Mouse (Mus musculus) forebrain, embryonic 12.5 days (tissue): ENCODE measurements around the gene Dhx30. TPM values are rescaled to one million over a fixed set of nuclear protein-coding genes. Genes with fewer than 3 reads are reported as not detected.
"Not testable (repeated sequence)": the region's sequence is repeated elsewhere in the genome, so short reads cannot be mapped to it uniquely, and the experiment has no call there.

ENCODE experiments used
- ATAC-seq: fragments of 200-750 bp; cut with Nextera tagmentation; 2 replicates; pipeline ENCODE4 v1.8.0; 2017; ENCODE audit warnings: moderate TSS enrichment; ENCODE audit not compliant: low FRiP score
- H3K27ac ChIP-seq: fragments of 300-500 bp; sonication (generic); 2 replicates; pipeline ENCODE4 v1.5.1; 2016; ENCODE audit warnings: mild to moderate bottlenecking
- H3K27me3 ChIP-seq: fragments of 300-500 bp; sonication (generic); 2 replicates; pipeline ENCODE4 v1.6.1; 2016; ENCODE audit warnings: mild to moderate bottlenecking
- H3K36me3 ChIP-seq: fragments of 300-500 bp; sonication (generic); replicated peaks from 2 replicates; pipeline ENCODE4 v1.6.1; 2016; ENCODE audit warnings: mild to moderate bottlenecking
- H3K4me1 ChIP-seq: fragments of 300-500 bp; sonication (generic); 2 replicates; pipeline ENCODE4 v1.6.1; 2016
- H3K4me2 ChIP-seq: fragments of 300-500 bp; sonication (generic); 2 replicates; pipeline ENCODE4 v1.6.1; 2016; ENCODE audit warnings: mild to moderate bottlenecking, moderate library complexity
- H3K4me3 ChIP-seq: fragments of 300-500 bp; sonication (generic); replicated peaks from 2 replicates; pipeline ENCODE4 v1.5.1; 2016; ENCODE audit warnings: mild to moderate bottlenecking
- H3K9ac ChIP-seq: fragments of 300-500 bp; sonication (generic); 2 replicates; pipeline ENCODE4 v1.6.1; 2016; ENCODE audit warnings: mild to moderate bottlenecking
- H3K9me3 ChIP-seq: fragments of 300-500 bp; sonication (generic); 2 replicates; pipeline ENCODE4 v1.6.1; 2016
- WGBS: fragments of 180-500 bp; shearing (Covaris S2); methylation state at CpG from one replicate; pipeline ENCODE4 v1.1.7; 2016; 5-methylcytosine and 5-hydroxymethylcytosine counted together
- polyA plus RNA-seq: library from polyadenylated mRNA; unstranded; fragments of >200 nt; fragmentation: Nextera tagmentation; extraction: Ambion mirVana; gene quantifications from 2 replicates; pipeline ENCODE4 v1.2.1, GENCODE M21; 2016

The Dhx30 gene
- 226 and 231 TPM in 2 replicates for polyA plus RNA-seq

DNA sequence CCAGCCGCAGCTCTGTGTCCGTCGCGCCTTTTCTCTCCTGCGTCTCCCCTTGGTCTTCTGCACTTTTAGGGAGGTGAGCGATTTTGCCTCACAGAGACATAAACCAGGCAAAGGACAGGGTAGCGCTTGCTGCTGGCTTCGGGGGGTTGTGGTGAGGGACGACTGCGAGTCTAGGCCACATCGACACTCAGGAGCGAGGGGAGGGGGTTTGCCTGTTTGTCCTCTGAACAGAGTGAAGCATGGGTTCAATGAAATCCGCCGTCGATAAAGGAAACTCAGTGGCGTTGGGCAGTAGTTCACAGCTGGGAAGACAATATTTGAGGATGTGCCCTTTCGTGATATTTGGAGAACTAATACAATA is at the start of gene Dhx30:
TSS of gene Dhx30 (minus strand) at position 52 of the 361 bp plus-strand sequence.
- peak within 1 kb of the TSS; percentile 91 for H3K9ac ChIP-seq
- H3K27ac ChIP-seq = peak within 1 kb of the TSS; percentile 98
- under 1% methylated on average over 16 of the region's 17 CpGs for WGBS
- no peaks in the 10 kb centered on the region for H3K27me3 ChIP-seq
- peak within 1 kb of the TSS; percentile 79 for H3K4me2 ChIP-seq
- H3K4me1 ChIP-seq = peaks cover 22% of the 10 kb centered on the region
- no peaks in the 10 kb centered on the region for H3K9me3 ChIP-seq
- H3K4me3 ChIP-seq = peak within 1 kb of the TSS; percentile 85
- ATAC-seq = peak; percentile 36
- peaks cover 13% of the 10 kb centered on the region for H3K36me3 ChIP-seq

DNA sequence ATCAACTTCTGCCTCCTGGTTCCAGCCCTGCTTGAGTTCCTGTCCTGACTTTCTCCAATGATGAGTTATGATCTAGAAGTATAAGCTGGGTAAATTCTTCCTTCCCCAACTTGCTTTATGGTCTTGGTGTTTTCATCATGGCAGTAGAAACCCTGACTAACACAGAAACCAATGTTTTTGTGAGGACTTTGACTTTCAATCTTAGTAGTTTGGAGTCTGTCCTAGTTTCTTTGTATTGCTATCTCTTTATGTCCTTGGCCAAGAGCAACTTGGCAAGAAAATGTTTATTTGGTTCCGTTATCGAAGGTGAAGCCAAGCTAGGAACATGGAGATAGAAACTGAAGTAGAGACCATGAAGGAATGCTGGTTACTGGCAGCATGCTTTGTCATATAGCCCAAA is 45.4 kb upstream of the Dhx30 start:
- no peaks in the 10 kb centered on the region for H3K27me3 ChIP-seq
- no peak overlapping the region for H3K27ac ChIP-seq
- 97% methylated on average over 2 of the region's 2 CpGs for WGBS
- no peak overlapping the region for H3K4me3 ChIP-seq
- no peak for ATAC-seq
- H3K9me3 ChIP-seq = no peaks in the 10 kb centered on the region
- H3K4me2 ChIP-seq = no peak overlapping the region
- peaks cover 74% of the 10 kb centered on the region for H3K36me3 ChIP-seq
- H3K9ac ChIP-seq = no peak overlapping the region
- no peaks in the 10 kb centered on the region for H3K4me1 ChIP-seq

DNA sequence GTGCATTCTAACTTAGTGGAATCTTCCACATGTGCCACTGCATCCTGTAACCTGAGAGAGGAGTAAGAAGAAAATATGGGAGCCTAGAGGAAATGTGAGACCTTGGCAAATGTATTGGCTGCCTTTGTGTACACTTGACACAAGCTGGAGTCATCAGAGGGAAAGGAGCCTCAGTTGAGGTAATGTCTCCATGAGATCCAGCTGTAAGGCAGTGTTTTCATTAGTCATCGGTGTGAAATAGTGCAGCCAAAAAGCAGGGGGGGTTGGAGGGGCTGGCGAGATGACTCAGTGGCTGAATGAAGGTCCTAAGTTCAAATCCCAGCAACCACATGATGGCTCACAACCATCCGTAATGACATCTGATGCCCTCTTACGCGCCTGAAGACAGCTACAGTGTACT is 44.8 kb upstream of the Dhx30 start:
- H3K4me3 ChIP-seq = no peak overlapping the region
- WGBS = 93% methylated on average over 5 of the region's 5 CpGs
- H3K4me2 ChIP-seq = no peak overlapping the region
- no peaks in the 10 kb centered on the region for H3K9me3 ChIP-seq
- H3K36me3 ChIP-seq = peaks cover 74% of the 10 kb centered on the region
- ATAC-seq = no peak
- H3K9ac ChIP-seq = no peak overlapping the region
- no peaks in the 10 kb centered on the region for H3K4me1 ChIP-seq
- H3K27ac ChIP-seq = no peak overlapping the region
- no peaks in the 10 kb centered on the region for H3K27me3 ChIP-seq

DNA sequence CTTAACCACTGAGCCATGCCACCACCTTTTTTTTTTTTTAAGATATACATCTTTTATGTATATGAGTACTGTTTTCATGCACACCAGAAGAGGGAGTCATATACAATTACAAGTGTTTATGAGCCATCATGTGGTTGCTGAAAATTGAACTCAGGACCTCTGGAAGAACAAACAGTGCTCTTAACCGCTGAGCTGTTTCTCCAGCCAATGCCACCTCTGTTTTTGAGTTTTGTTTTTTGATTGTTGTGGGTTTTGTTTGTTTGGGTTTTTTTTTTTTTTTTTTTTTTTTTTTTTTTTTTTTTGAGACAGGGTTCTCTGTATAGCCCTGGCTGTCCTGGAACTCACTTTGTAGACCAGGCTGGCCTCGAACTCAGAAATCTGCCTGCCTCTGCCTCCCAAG is 42.9 kb upstream of the Dhx30 start:
- not testable (repeated sequence) for H3K9me3 ChIP-seq, H3K4me2 ChIP-seq, H3K4me1 ChIP-seq, H3K9ac ChIP-seq, H3K27ac ChIP-seq, H3K4me3 ChIP-seq, ATAC-seq, H3K27me3 ChIP-seq
- WGBS = 91% methylated on average over 2 of the region's 2 CpGs
- H3K36me3 ChIP-seq = peaks cover 71% of the 10 kb centered on the region

DNA sequence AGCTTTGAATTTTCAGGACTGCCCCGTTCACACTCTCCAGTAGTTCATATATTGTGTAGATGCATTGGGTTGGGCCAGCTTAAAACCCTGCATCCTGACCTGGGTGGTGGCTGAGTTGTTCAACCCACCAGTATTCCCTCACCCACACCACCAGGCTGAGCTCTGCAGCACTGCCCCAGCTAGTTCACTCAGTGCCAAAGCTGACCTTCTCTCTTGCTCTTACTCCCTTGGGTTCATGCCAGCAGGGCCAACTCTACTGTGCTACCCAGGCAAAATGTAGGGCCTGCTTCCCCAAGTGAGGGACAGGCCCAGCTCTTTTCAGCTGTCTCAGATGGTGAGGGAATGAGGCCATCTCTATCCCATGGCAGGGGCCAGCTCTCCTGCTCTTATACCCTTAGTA is 41.4 kb upstream of the Dhx30 start:
- H3K9me3 ChIP-seq = no peaks in the 10 kb centered on the region
- H3K27me3 ChIP-seq = no peaks in the 10 kb centered on the region
- no peak for ATAC-seq
- no peak overlapping the region for H3K9ac ChIP-seq
- no peak overlapping the region for H3K4me2 ChIP-seq
- peaks cover 72% of the 10 kb centered on the region for H3K36me3 ChIP-seq
- H3K4me1 ChIP-seq = no peaks in the 10 kb centered on the region
- H3K4me3 ChIP-seq = no peak overlapping the region
- no peak overlapping the region for H3K27ac ChIP-seq
- WGBS = 81% methylated on average over 1 of the region's 1 CpGs

DNA sequence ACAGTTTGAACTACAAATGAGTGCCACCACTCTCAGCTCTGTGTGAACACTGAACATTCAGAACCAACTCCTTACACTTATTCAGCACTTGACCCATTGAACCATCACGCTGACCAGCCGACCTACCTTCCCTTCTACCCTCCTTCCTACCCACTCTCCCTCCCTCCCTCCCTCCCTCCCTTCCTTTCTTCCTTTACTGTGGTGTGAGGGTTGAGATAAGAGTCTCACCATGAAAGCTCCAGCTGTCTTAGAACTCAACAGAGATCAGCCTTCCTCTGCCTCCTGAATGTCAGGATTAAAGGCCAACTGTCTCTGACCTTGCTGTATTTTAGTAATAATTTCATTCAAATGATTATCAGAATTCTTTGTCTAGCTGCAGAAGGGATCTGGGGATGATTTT is 31.0 kb upstream of the Dhx30 start:
- H3K9me3 ChIP-seq = no peaks in the 10 kb centered on the region
- 85% methylated on average over 2 of the region's 2 CpGs for WGBS
- peaks cover 82% of the 10 kb centered on the region for H3K36me3 ChIP-seq
- H3K4me3 ChIP-seq = no peak overlapping the region
- no peak overlapping the region for H3K9ac ChIP-seq
- no peaks in the 10 kb centered on the region for H3K4me1 ChIP-seq
- ATAC-seq = no peak
- H3K27ac ChIP-seq = no peak overlapping the region
- no peak overlapping the region for H3K4me2 ChIP-seq
- no peaks in the 10 kb centered on the region for H3K27me3 ChIP-seq

DNA sequence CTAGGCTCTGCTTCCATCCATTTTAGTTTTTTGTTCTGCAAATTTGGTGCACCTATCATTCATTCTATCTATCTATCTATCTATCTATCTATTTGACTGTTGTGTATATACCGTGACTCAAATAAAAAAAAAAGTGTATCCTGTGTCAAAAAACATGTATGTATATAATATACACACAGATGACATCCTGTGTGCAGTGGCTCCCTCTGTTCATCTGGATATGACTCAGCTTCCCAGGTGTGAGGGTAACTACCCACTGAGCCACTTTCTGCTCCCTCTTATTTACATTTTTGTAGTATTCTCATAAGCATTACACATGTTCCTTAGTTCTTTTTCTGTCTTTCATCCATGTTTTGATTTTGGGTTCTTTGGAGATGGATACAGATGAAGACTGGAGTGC is 24.5 kb upstream of the Dhx30 start:
- 97% methylated on average over 1 of the region's 1 CpGs for WGBS
- peaks cover 83% of the 10 kb centered on the region for H3K36me3 ChIP-seq
- H3K4me1 ChIP-seq = no peaks in the 10 kb centered on the region
- H3K4me2 ChIP-seq = no peak overlapping the region
- H3K27me3 ChIP-seq = no peaks in the 10 kb centered on the region
- no peak overlapping the region for H3K27ac ChIP-seq
- no peak overlapping the region for H3K4me3 ChIP-seq
- ATAC-seq = no peak
- no peaks in the 10 kb centered on the region for H3K9me3 ChIP-seq
- H3K9ac ChIP-seq = no peak overlapping the region

DNA sequence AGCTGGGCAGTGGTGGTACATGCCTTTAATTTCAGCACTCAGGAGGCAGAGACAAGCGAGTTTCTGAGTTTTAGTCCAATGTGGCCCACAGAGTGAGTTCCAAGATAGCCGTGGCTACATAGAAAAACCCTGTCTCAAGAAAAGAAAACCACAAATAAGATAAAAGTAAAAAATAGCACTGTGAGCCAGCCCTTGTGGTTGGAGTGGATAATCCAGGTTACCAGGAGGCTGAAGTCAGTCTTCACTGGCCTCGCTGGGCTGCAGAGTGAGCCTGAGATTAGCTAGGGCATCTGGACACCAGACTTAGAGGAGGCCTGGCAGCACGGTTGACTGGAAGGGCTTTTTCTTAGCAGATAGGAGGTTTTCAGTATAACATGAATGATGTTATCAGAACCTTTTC is 21.5 kb upstream of the Dhx30 start:
- Histone ChIP-seq H3K27me3 (no peaks in the 10 kb centered on the region), H3K4me2 (no peak overlapping the region), H3K27ac (no peak overlapping the region), H3K4me3 (no peak overlapping the region), H3K9ac (no peak overlapping the region), H3K36me3 (peaks cover 88% of the 10 kb centered on the region), H3K4me1 (peaks cover 14% of the 10 kb centered on the region), H3K9me3 (no peaks in the 10 kb centered on the region)
- ATAC-seq = no peak
- WGBS = 91% methylated on average over 4 of the region's 4 CpGs

DNA sequence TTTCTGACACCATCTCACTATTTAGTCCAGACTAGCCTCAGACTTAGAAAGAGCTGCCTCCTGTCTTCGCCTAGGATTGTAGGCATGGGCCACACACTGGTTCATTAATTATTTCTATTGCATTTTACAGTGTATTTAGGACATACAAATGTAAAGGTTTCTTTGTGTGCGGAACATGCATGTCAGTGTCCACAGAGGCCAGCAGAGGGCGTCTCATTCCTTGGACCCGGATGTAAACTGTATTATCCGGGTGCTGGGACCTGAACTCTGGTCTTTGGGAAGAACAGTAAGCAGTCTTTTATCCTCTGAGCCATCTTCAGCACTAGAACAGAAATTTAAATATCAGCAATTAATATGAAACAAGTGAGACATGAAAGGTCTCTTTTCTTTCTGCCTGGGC is 16.5 kb upstream of the Dhx30 start:
- ATAC-seq = no peak
- Histone ChIP-seq H3K4me2 (peak overlapping the region; percentile 63), H3K4me3 (peak overlapping the region; percentile 93; the same call in 1 of the 2 replicates), H3K36me3 (peaks cover 51% of the 10 kb centered on the region), H3K27ac (no peak overlapping the region), H3K9ac (no peak overlapping the region), H3K9me3 (no peaks in the 10 kb centered on the region), H3K27me3 (no peaks in the 10 kb centered on the region), H3K4me1 (peaks cover 34% of the 10 kb centered on the region)
- WGBS = 81% methylated on average over 5 of the region's 5 CpGs

DNA sequence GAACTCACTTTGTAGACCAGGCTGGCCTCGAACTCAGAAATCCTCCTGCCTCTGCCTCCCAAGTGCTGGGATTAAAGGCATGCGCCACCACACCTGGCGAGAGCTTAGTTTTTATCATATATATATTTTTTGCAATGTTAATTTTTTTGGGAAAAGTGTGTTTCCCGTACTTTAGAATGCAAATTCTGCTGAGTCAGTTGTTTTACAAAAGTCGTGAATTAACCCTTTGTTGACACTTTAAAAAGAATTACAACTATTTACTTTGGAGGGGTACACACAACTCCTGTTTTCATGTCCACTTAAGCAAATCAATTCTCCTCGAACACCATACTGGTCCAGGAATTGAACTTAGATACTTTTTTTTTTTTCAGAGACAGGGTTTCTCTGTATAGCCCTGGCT is 15.3 kb upstream of the Dhx30 start:
- 73% methylated on average over 6 of the region's 6 CpGs for WGBS
- ATAC-seq = no peak
- no peaks in the 10 kb centered on the region for H3K9me3 ChIP-seq
- H3K27ac ChIP-seq = no peak overlapping the region
- peaks cover 34% of the 10 kb centered on the region for H3K4me1 ChIP-seq
- peak overlapping the region; percentile 63 for H3K4me2 ChIP-seq
- H3K9ac ChIP-seq = peak overlapping the region; percentile 94; the same call in 1 of the 2 replicates
- H3K27me3 ChIP-seq = no peaks in the 10 kb centered on the region
- peaks cover 42% of the 10 kb centered on the region for H3K36me3 ChIP-seq
- H3K4me3 ChIP-seq = peak overlapping the region; percentile 93

DNA sequence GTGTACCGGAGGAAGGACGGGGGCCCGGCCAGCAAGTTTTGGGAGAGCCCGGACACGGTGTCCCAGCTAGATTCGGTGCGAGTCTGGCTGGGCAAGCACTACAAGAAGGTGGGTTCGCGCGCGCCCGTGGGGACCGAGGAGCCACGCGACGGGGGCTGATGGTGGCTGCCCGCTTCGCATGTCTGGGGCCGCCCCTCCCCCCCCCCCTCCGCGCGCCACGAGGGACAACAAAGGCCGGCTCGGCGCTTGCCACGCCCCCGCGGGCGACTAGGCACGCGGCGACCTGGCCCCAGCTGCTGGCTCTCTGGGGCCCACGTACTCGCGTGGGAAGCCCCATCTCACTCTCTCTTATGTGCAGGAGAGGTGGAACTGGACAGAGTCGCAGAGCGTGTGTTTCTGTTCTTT is 14.6 kb upstream of the Dhx30 start:
- peak overlapping the region; percentile 63 for H3K4me2 ChIP-seq
- peaks cover 36% of the 10 kb centered on the region for H3K36me3 ChIP-seq
- H3K4me1 ChIP-seq = peaks cover 34% of the 10 kb centered on the region
- ATAC-seq = peak; percentile 77
- H3K9ac ChIP-seq = peak overlapping the region; percentile 94
- H3K9me3 ChIP-seq = no peaks in the 10 kb centered on the region
- H3K4me3 ChIP-seq = peak overlapping the region; percentile 93
- H3K27me3 ChIP-seq = no peaks in the 10 kb centered on the region
- peak overlapping the region; percentile 95 for H3K27ac ChIP-seq
- WGBS = 0% methylated on average over 38 of the region's 38 CpGs

DNA sequence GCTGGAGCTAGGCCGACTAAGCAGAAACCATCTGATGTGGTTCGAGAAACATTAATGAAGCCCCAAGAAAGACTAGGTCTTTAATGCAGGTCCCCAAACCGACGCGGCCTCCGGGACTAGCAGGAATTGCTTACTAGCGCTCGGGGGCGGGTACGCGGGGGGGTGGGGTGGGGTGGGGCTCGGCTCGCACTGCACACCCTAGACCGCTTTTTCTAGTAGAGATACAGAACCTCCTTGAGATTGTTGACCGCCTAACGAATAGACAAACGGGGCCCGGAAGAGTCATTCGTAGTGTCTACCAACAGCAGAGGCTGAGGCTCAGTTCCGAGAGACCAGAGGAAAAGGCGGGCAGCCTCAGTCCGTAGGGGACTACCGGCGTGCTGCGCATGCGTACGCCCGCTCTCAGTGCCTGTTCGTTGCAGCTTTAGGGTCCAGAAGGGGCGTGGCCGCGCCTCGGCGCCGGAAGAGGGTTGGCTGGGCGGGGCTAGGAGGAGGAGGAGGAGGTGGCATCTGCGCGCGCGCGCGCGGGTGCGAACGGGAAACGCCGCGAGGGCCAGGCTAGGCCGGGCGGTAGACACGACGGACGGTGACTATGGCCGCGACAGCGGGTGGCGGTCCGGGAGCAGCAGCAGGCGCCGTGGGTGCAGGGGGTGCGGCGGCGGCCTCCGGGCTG is 14.0 kb upstream of the Dhx30 start:
- H3K4me1 ChIP-seq = peaks cover 34% of the 10 kb centered on the region
- H3K9ac ChIP-seq = peak overlapping the region; percentile 94
- no peaks in the 10 kb centered on the region for H3K27me3 ChIP-seq
- ATAC-seq = peak; percentile 98
- peaks cover 30% of the 10 kb centered on the region for H3K36me3 ChIP-seq
- WGBS = 0% methylated on average over 64 of the region's 64 CpGs
- peak overlapping the region; percentile 63 for H3K4me2 ChIP-seq
- peak overlapping the region; percentile 95 for H3K27ac ChIP-seq
- H3K4me3 ChIP-seq = peak overlapping the region; percentile 93
- no peaks in the 10 kb centered on the region for H3K9me3 ChIP-seq

DNA sequence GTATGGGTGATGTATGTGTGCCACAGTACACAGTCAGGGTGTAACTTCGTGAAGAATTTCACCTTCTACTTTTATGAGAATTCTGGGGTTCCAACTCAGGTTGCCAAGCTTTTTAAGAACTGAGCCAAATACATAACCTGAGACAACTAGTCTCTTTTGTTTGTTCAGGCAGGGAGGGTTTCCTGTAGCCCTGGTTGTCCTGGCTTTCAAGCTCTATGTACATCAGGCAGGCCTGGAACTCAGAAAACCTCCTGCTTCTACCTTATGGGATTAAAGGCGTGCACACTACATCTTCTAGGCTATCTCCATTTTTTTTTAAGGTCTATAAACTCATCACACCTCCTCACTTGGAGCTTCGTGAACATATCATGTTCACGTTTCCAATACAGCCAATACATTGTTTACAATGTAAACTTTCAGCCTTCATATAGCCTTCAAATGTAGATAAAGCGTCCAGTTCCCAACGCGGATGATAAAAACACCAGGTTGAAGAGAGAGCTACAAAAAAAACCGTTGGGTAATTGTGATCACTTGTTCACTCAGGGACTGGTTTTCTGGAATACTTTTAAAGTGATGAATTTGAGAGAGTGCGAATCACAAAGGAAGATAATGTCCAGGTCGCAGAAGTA is 13.4 kb upstream of the Dhx30 start:
- peak overlapping the region; percentile 63 for H3K4me2 ChIP-seq
- peaks cover 34% of the 10 kb centered on the region for H3K4me1 ChIP-seq
- WGBS = 32% methylated on average over 10 of the region's 10 CpGs
- H3K9ac ChIP-seq = peak overlapping the region; percentile 94
- H3K36me3 ChIP-seq = peaks cover 24% of the 10 kb centered on the region
- H3K27ac ChIP-seq = peak overlapping the region; percentile 95
- no peak for ATAC-seq
- H3K4me3 ChIP-seq = peak overlapping the region; percentile 93
- H3K27me3 ChIP-seq = no peaks in the 10 kb centered on the region
- no peaks in the 10 kb centered on the region for H3K9me3 ChIP-seq
